Mouse (Mus musculus) lung, embryonic 16.5 days (tissue): ENCODE results near the gene 1700080E11Rik. TPM values are rescaled to one million over a fixed set of nuclear protein-coding genes. Genes with fewer than 3 reads are reported as not detected.
"Not testable (repeated sequence)": the region's sequence is repeated elsewhere in the genome, so short reads cannot be mapped to it uniquely, and the experiment has no call there.

Experiments
- ATAC-seq: fragments of 200-750 bp; cut with Nextera tagmentation; 2 replicates; pipeline ENCODE4 v1.8.0; 2017; ENCODE audit warnings: low read depth, mild to moderate bottlenecking, moderate library complexity
- H3K27ac ChIP-seq: fragments of 300-500 bp; sonication (generic); 2 replicates; pipeline ENCODE4 v1.5.1; 2014; ENCODE audit warnings: mild to moderate bottlenecking, control low read depth, low read length
- H3K27me3 ChIP-seq: fragments of 300-500 bp; sonication (generic); 2 replicates; pipeline ENCODE4 v1.6.1; 2014; ENCODE audit warnings: low read depth, low read length, mixed read lengths; ENCODE audit not compliant: control insufficient read depth, insufficient read depth
- H3K36me3 ChIP-seq: fragments of 300-500 bp; sonication (generic); 2 replicates; pipeline ENCODE4 v1.6.1; 2014; ENCODE audit warnings: low read length; ENCODE audit not compliant: control insufficient read depth, insufficient read depth
- H3K4me1 ChIP-seq: fragments of 300-500 bp; sonication (generic); replicated peaks from 2 replicates; pipeline ENCODE4 v1.6.1; 2014; ENCODE audit warnings: low read length, mixed read lengths; ENCODE audit not compliant: control insufficient read depth, insufficient read depth
- H3K4me2 ChIP-seq: fragments of 300-500 bp; sonication (generic); 2 replicates; pipeline ENCODE4 v1.6.1; 2014; ENCODE audit warnings: low read depth, low read length, control low read depth
- H3K4me3 ChIP-seq: fragments of 300-500 bp; sonication (generic); 2 replicates; pipeline ENCODE4 v1.5.1; 2014; ENCODE audit warnings: mild to moderate bottlenecking, low read length, control low read depth
- H3K9ac ChIP-seq: fragments of 300-500 bp; sonication (generic); 2 replicates; pipeline ENCODE4 v1.6.1; 2014; ENCODE audit warnings: low read length, control low read depth
- H3K9me3 ChIP-seq: fragments of 300-500 bp; sonication (generic); 2 replicates; pipeline ENCODE4 v1.6.1; 2016; ENCODE audit warnings: low read length; ENCODE audit not compliant: control insufficient read depth
- WGBS: fragments of 180-500 bp; shearing (Covaris S2); extraction: QIAGEN DNeasy Blood & Tissue Kit; methylation state at CpG from one replicate; pipeline ENCODE4 v1.1.7; 2014; 5-methylcytosine and 5-hydroxymethylcytosine counted together
- polyA plus RNA-seq: library from polyadenylated mRNA; unstranded; fragments of >200 nt; fragmentation: Nextera tagmentation; extraction: Ambion mirVana; gene quantifications from 2 replicates; pipeline ENCODE4 v1.2.1, GENCODE M21; 2015

1700080E11Rik gene
- polyA plus RNA-seq, 1 experiment from 2014 or later: not detected

DNA sequence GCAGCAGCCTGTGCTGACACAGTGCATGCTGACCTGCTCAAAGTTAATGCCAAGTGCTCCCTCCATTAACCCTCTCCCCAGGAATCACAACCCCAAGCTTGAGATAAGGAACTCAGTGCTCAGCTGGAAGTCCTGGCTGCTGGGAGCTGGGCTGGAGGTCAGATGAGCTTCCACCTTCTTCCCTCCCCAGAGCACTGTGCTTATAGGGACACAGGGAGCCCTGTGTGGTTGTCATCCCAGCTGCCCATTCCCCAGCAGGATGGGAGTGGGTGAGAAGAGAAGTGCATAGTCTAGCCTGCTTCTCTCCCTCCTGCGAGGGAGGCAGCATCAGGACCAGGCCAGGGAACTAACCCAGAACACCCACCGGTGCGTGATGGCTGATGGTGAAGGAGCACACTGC lies 19.7 kb downstream of the 1700080E11Rik start:
- H3K4me2 ChIP-seq, ATAC-seq, H3K36me3 ChIP-seq, H3K4me3 ChIP-seq, H3K9me3 ChIP-seq, H3K27ac ChIP-seq, H3K27me3 ChIP-seq, H3K9ac ChIP-seq, H3K4me1 ChIP-seq: not testable (repeated sequence)
- 73% methylated on average over 3 of the region's 3 CpGs for WGBS

DNA sequence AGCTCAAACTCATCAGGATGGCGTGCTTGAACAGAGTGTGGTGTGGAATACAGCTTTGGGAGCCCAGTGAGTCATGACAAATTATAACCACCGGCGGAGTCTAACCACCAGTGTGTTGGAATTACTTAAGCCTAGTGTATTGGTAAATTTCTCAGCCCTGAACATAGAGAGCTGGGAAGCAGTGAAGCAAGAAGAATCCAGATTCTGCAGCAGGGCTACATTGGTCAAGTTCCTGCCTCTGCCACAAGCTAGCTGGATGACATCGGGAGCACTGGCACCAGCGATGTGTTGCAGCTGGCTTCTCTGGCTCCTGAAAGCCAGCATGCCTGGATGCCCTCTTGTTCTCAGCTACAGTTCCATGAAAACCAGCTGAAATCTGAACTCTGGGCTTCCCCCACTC lies 41.0 kb downstream of the 1700080E11Rik start:
- 82% methylated on average over 5 of the region's 5 CpGs for WGBS
- no peaks in the 10 kb centered on the region for H3K4me1 ChIP-seq

DNA sequence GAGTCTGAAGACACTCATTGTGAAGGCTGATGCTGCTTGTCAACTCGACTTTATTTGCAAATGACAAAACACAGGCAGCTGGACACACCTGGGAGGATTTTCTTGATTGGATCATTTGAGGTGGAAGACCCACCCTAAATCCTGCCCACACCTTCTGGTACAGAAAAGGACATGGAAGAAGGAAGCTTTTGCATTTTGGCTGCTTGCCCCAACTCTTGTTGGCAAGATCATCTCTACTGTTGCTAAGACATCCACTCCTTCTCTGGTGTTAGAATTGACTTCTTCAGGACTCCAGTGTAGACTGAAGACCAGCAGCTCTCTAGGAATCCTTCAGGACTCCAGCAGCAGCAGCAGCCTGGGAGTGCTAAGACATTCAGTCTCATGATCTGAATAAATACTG lies 43.0 kb downstream of the 1700080E11Rik start:
- ATAC-seq: no peak
- H3K9ac ChIP-seq: no peak overlapping the region
- no peaks in the 10 kb centered on the region for H3K27me3 ChIP-seq
- no peaks in the 10 kb centered on the region for H3K9me3 ChIP-seq
- H3K36me3 ChIP-seq: no peaks in the 10 kb centered on the region
- no peaks in the 10 kb centered on the region for H3K4me1 ChIP-seq
- H3K27ac ChIP-seq: no peak overlapping the region
- H3K4me2 ChIP-seq: no peak overlapping the region
- 65% methylated on average over 1 of the region's 1 CpGs for WGBS
- H3K4me3 ChIP-seq: no peak overlapping the region

More for the DNA sequence above, 41.0 kb downstream of the 1700080E11Rik start:
- Histone ChIP-seq H3K4me2 (no peak overlapping the region), H3K9ac (no peak overlapping the region), H3K27me3 (no peaks in the 10 kb centered on the region), H3K9me3 (no peaks in the 10 kb centered on the region), H3K4me3 (no peak overlapping the region), H3K27ac (no peak overlapping the region), H3K36me3 (no peaks in the 10 kb centered on the region)
- ATAC-seq: no peak

DNA sequence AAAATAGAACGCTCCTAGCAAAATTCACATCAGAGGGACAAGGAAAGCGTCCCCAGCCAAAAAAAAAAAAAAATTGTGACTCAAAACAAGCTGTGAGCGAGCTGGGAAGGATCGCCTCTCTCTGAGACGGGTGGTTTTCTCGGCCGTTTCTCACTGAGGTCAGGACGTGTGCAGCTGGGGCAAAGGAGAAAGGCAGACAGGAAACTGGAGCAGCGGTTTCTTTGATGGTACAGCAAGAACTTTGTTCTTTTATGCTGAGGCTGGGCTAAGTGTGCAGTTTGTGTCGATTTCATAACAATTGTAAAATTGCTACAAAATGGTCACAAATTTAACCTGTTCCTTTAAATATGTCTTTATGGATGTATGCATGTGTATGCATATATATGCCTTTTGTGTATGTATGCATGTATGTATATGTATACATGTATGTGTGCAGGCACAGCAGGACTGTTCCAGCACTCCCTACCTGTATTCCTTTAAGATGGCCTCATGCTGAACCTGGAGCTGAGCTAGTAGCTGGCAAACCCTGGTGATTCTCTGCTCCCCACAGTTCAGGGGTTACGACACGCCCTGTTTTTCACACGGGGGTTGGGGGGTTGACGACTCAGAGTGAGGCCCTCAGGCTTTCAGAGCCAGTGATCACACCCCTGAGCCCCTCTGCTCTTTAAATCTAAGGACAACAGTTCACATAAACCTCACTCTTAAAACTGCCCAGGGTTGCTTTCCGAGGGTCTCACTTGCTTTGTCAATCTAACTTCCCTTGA lies 43.9 kb downstream of the 1700080E11Rik start:
- no peak overlapping the region for H3K9ac ChIP-seq
- H3K4me1 ChIP-seq: no peaks in the 10 kb centered on the region
- 35% methylated on average over 15 of the region's 15 CpGs for WGBS
- no peak overlapping the region for H3K4me2 ChIP-seq
- ATAC-seq: no peak
- H3K27ac ChIP-seq: no peak overlapping the region
- H3K27me3 ChIP-seq: no peaks in the 10 kb centered on the region
- H3K9me3 ChIP-seq: no peaks in the 10 kb centered on the region
- no peaks in the 10 kb centered on the region for H3K36me3 ChIP-seq
- no peak overlapping the region for H3K4me3 ChIP-seq

Other genes with a start within 250 kb of the 1700080E11Rik start
- gene Mrpl3, start 91.9 kb downstream of the 1700080E11Rik start, polyA plus RNA-seq: 77.5 and 87.5 TPM in 2 replicates
- gene Nudt16, start 13.3 kb downstream of the 1700080E11Rik start, polyA plus RNA-seq: 14.0 and 15.5 TPM in 2 replicates